Mouse (Mus musculus) forebrain, postnatal 0 days (tissue): ENCODE measurements around the gene Gpr62. TPM values are rescaled to one million over a fixed set of nuclear protein-coding genes. Genes with fewer than 3 reads are reported as not detected.

ENCODE experiments used
- ATAC-seq: fragments of 200-750 bp; cut with Nextera tagmentation; 2 replicates; pipeline ENCODE4 v1.8.0; 2017; ENCODE audit warnings: mild to moderate bottlenecking, moderate library complexity
- DNase-seq: peaks from one replicate; pipeline ENCODE4 v3.0.0-alpha.2; 2015
- H3K27ac ChIP-seq: fragments of 300-500 bp; sonication (generic); 2 replicates; pipeline ENCODE4 v1.5.1; 2014; ENCODE audit warnings: low read depth, mild to moderate bottlenecking, antibody characterized with exemption, low read length, moderate library complexity, mixed read lengths
- H3K27me3 ChIP-seq: fragments of 300-500 bp; sonication (generic); 2 replicates; pipeline ENCODE4 v1.6.1; 2014; ENCODE audit warnings: mild to moderate bottlenecking, low read length, mixed read lengths; ENCODE audit not compliant: insufficient read depth
- H3K36me3 ChIP-seq: fragments of 300-500 bp; sonication (generic); 2 replicates; pipeline ENCODE4 v1.6.1; 2014; ENCODE audit warnings: mild to moderate bottlenecking, moderate library complexity; ENCODE audit not compliant: insufficient read depth
- H3K4me1 ChIP-seq: fragments of 300-500 bp; sonication (generic); 2 replicates; pipeline ENCODE4 v1.6.1; 2014; ENCODE audit warnings: antibody characterized with exemption; ENCODE audit not compliant: insufficient read depth
- H3K4me2 ChIP-seq: fragments of 300-500 bp; sonication (generic); 2 replicates; pipeline ENCODE4 v1.6.1; 2014; ENCODE audit warnings: low read depth, mild to moderate bottlenecking, moderate library complexity
- H3K4me3 ChIP-seq: fragments of 300-500 bp; sonication (generic); 2 replicates; pipeline ENCODE4 v1.5.1; 2014; ENCODE audit warnings: low read depth, low read length, mixed read lengths
- H3K9ac ChIP-seq: fragments of 300-500 bp; sonication (generic); 2 replicates; pipeline ENCODE4 v1.6.1; 2014; ENCODE audit warnings: mild to moderate bottlenecking
- H3K9me3 ChIP-seq: fragments of 300-500 bp; sonication (generic); 2 replicates; pipeline ENCODE4 v1.6.1; 2016; ENCODE audit warnings: low read length
- CTCF ChIP-seq: sonication (generic); IDR thresholded peaks from 2 replicates; pipeline ENCODE4 v1.5.1; 2016; ENCODE audit warnings: antibody characterized with exemption, control low read depth, low read depth
- WGBS: fragments of 180-500 bp; shearing (Covaris S2); extraction: QIAGEN DNeasy Blood & Tissue Kit; methylation state at CpG from one replicate; pipeline ENCODE4 v1.1.7; 2014; 5-methylcytosine and 5-hydroxymethylcytosine counted together
- polyA plus RNA-seq: library from polyadenylated mRNA; unstranded; fragments of >200 nt; fragmentation: Nextera tagmentation; extraction: Ambion mirVana; gene quantifications from 2 replicates; pipeline ENCODE4 v1.2.1, GENCODE M21; 2015
- total RNA-seq: library from RNA; depleted of rRNA; stranded (reverse); fragments of >200 nt; gene quantifications from 2 replicates; pipeline ENCODE4 v1.2.3, GENCODE M21; 2014

The Gpr62 gene
- total and polyA plus RNA-seq, 2 experiments from 2014 or later = 1.8 to 3.0 TPM

GRCm38 (mm10) chr9:106469776-106470175, 4.0 kb upstream of the Gpr62 start:
- no peak overlapping the region for H3K4me3 ChIP-seq
- WGBS = 69% methylated on average over 9 of the region's 9 CpGs
- H3K4me2 ChIP-seq = no peak overlapping the region
- no peak for DNase-seq
- H3K9ac ChIP-seq = no peak overlapping the region
- no peaks in the 10 kb centered on the region for H3K36me3 ChIP-seq
- no peaks in the 10 kb centered on the region for H3K9me3 ChIP-seq
- no peak overlapping the region for H3K27ac ChIP-seq
- no peak for TF ChIP-seq CTCF
- no peak for ATAC-seq
- peaks cover 7% of the 10 kb centered on the region; the same call in 1 of the 2 replicates for H3K4me1 ChIP-seq
- no peaks in the 10 kb centered on the region for H3K27me3 ChIP-seq

GRCm38 (mm10) chr9:106469317-106469716, 3.6 kb upstream of the Gpr62 start:
- Histone ChIP-seq H3K4me2 (no peak overlapping the region), H3K4me1 (peaks cover 7% of the 10 kb centered on the region; the same call in 1 of the 2 replicates), H3K9me3 (no peaks in the 10 kb centered on the region), H3K9ac (no peak overlapping the region), H3K27ac (no peak overlapping the region), H3K36me3 (0 out of 2 replicates have a peak, but pooled peaks cover 3% of the 10 kb centered on the region), H3K27me3 (no peaks in the 10 kb centered on the region), H3K4me3 (no peak overlapping the region)
- no peak for TF ChIP-seq CTCF
- ATAC-seq (no peak), DNase-seq (no peak)
- 81% methylated on average over 6 of the region's 6 CpGs for WGBS

DNA sequence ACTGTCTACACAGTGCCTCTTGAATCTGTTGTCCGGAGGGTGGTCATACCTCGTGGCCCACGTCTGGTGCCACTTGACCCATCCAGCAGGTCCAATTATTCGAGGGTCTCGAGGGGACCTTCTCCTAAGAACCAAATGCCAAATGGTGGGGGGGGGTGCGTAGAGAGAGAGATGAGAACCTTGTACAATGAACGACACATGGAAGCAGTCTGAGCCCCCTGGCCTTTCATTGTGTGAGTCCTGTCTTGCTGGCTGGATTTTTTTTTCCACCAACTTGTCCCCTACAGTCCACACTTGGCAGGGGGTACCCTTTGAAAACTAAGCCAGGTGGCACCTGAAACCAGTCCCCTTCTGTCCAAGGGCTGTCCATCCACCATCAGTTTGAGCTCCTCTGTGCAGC, 2.0 kb upstream of the Gpr62 start:
- no peak overlapping the region for H3K9ac ChIP-seq
- ATAC-seq (no peak), DNase-seq (no peak)
- WGBS = 87% methylated on average over 7 of the region's 7 CpGs
- H3K36me3 ChIP-seq = peaks cover 18% of the 10 kb centered on the region
- H3K9me3 ChIP-seq = no peaks in the 10 kb centered on the region
- no peak overlapping the region for H3K4me3 ChIP-seq
- H3K27me3 ChIP-seq = no peaks in the 10 kb centered on the region
- TF ChIP-seq CTCF = no peak
- peaks cover 7% of the 10 kb centered on the region; the same call in 1 of the 2 replicates for H3K4me1 ChIP-seq
- H3K27ac ChIP-seq = no peak overlapping the region
- H3K4me2 ChIP-seq = no peak overlapping the region

- Histone ChIP-seq H3K9ac (no peak overlapping the region), H3K4me2 (no peak overlapping the region), H3K27ac (no peak overlapping the region), H3K27me3 (no peaks in the 10 kb centered on the region), H3K9me3 (no peaks in the 10 kb centered on the region), H3K4me1 (peaks cover 7% of the 10 kb centered on the region; the same call in 1 of the 2 replicates), H3K4me3 (no peak overlapping the region), H3K36me3 (peaks cover 27% of the 10 kb centered on the region)
- ATAC-seq (no peak), DNase-seq (no peak)
- no peak for TF ChIP-seq CTCF
- WGBS = 94% methylated on average over 6 of the region's 6 CpGs
These were observed 983 bp upstream of the Gpr62 start for GRCm38 (mm10) chr9:106466721-106467120.

- peak overlapping the region; percentile 54 for H3K4me3 ChIP-seq
- H3K27ac ChIP-seq = peak overlapping the region; percentile 82
- DNase-seq = peak; percentile 87
- no peaks in the 10 kb centered on the region for H3K9me3 ChIP-seq
- whole genome bisulfite sequencing = 3% methylated on average over 76 of the region's 99 CpGs
- peak; percentile 85 for ATAC-seq
- no peaks in the 10 kb centered on the region for H3K27me3 ChIP-seq
- peaks cover 37% of the 10 kb centered on the region for H3K36me3 ChIP-seq
- H3K9ac ChIP-seq = peak overlapping the region; percentile 81
- peak overlapping the region; percentile 99 for H3K4me2 ChIP-seq
- TF ChIP-seq CTCF = peak; percentile 15; the same call in 1 of the 2 replicates
- H3K4me1 ChIP-seq = peaks cover 7% of the 10 kb centered on the region; the same call in 1 of the 2 replicates
These were observed 792 bp downstream of the Gpr62 start for GRCm38 (mm10) chr9:106464751-106465541.

DNA sequence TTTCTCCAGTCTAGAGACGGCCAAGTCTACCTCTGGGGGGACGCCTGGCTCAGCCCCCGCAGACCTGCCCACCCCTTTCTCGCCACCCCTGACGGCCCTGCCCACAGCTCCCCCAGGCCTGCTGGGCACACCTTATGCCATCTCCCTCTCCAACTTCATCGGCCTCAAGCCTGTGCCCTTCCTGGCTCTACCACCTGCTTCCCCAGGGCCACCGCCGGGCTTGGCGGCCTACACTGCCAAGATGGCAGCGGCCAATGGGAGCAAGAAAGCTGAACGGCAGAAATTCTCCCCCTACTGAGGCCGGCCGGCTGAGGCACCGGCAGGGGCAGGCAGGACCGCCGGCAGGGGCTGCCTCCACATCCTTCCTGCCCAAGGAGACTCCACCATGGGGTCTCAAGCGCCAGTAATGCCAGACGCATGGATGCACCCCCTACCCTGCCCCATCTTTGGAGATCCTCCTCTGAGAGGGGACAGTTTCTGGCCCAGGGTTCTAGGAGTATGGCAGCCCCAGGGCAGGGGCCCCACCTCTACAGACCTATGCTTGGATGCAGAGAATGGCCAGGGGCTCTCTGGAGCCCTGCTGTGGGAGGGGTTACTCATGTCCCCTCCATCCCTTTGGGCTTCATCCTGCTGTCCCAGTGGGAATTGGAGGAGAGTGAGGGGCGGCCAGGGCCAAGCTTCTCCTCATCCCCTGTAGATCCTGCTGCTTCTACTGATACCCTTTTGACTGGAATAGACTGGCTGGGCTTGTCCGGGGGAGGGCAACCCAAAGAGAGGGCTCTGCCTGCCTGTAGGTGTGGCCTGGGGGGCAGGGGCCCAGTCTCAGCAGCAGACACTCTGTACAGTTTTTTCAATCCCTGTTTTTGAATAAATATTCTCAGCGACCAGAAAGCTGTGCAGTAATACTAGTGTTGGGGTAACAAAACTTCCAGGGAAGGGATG, 2.3 kb downstream of the Gpr62 start:
- DNase-seq (no peak), ATAC-seq (no peak)
- no peak overlapping the region for H3K4me2 ChIP-seq
- H3K27me3 ChIP-seq = no peaks in the 10 kb centered on the region
- no peak overlapping the region for H3K4me3 ChIP-seq
- H3K9ac ChIP-seq = no peak overlapping the region
- no peak overlapping the region for H3K27ac ChIP-seq
- H3K9me3 ChIP-seq = no peaks in the 10 kb centered on the region
- H3K4me1 ChIP-seq = peaks cover 7% of the 10 kb centered on the region; the same call in 1 of the 2 replicates
- WGBS = 74% methylated on average over 21 of the region's 21 CpGs
- H3K36me3 ChIP-seq = peaks cover 37% of the 10 kb centered on the region
- no peak for TF ChIP-seq CTCF
